Comparison of ENCODE assay signal across 9 mouse cellular contexts in the genomic region with DNA sequence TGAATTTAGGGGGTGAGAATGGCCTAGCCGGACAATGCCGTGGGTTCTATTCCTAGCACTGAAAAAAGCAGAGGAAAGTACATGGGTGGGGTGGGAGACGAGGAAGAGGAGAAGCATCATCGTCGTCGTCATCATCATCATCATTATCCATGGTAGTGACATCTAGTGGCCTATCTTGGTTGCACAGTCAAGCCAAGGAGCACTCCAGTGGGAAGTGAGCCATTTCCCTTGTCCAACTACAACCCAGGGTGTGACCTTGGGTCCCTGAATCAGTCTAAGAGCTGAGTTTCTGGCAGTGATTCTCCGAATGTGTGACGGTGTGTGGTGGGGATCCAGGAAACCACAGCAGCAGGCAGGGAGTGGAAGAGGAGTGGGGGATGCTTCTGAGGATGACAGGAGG. TPM values are rescaled to one million over a fixed set of nuclear protein-coding genes. Genes with fewer than 3 reads are reported as not detected.
A peak's percentile ranks its signal among the peaks of the same experiment; 100 is the strongest.
DNase-seq lines count a peak whose midpoint lies in the region; ATAC-seq and TF ChIP-seq lines count a peak whose summit lies in the region.
"Had no signal": no experiment of that assay in that cellular context is flagged by ENCODE, and none has a peak within 500 bp of the region (broad histone marks: within the 10 kb centered on the region; RNA-seq: fewer than 3 reads in every experiment).

No protein-coding gene starts in this region.

- 44% methylated on average over 8 of the region's 8 CpGs for WGBS in kidney, adult 2 months
- 44% methylated on average over 8 of the region's 8 CpGs for WGBS in kidney, embryonic 15.5 days
- WGBS in midbrain, embryonic 10.5 days, result 57% methylated on average over 8 of the region's 8 CpGs

- H3K4me1 ChIP-seq in kidney, adult 2 months (ENCODE audit: control insufficient read depth, insufficient read depth, low read length), result no peaks in the 10 kb centered on the region
- no peaks in the 10 kb centered on the region for H3K4me1 ChIP-seq in kidney, embryonic 15.5 days
- H3K4me1 ChIP-seq in midbrain, embryonic 10.5 days, result no peaks in the 10 kb centered on the region

- no peak overlapping the region for H3K4me3 ChIP-seq in kidney, adult 2 months (ENCODE audit: insufficient read depth, low read depth, low read length)
- H3K4me3 ChIP-seq in kidney, embryonic 15.5 days (replicated peaks), result no peak overlapping the region
- no peak overlapping the region for H3K4me3 ChIP-seq in midbrain, embryonic 10.5 days
- H3K4me3 ChIP-seq: myocyte had no signal

- no peak for ATAC-seq in CD4-positive, CD25-positive, alpha-beta regulatory T cell, adult 4 months
- ATAC-seq in kidney, embryonic 15.5 days (replicated peaks; ENCODE audit: low FRiP score), result no peak
- no peak for ATAC-seq in Patski

- H3K27ac ChIP-seq in kidney, adult 2 months (ENCODE audit: insufficient read depth, low read depth, low read length), result no peak overlapping the region
- H3K27ac ChIP-seq in kidney, embryonic 15.5 days, result no peak overlapping the region
- H3K27ac ChIP-seq in midbrain, embryonic 10.5 days (replicated peaks), result no peak overlapping the region

- H3K27me3 ChIP-seq in kidney, adult 2 months (replicated peaks; ENCODE audit: control insufficient read depth, insufficient read depth, low read length), result no peaks in the 10 kb centered on the region
- no peaks in the 10 kb centered on the region for H3K27me3 ChIP-seq in kidney, embryonic 15.5 days
- H3K27me3 ChIP-seq in Patski, result no peaks in the 10 kb centered on the region
- H3K27me3 ChIP-seq in midbrain, embryonic 10.5 days (ENCODE audit: low read depth, poor library complexity, severe bottlenecking), result no peaks in the 10 kb centered on the region

- no peak overlapping the region for H3K4me2 ChIP-seq in kidney, embryonic 15.5 days

- H3K36me3 ChIP-seq in kidney, adult 2 months (ENCODE audit: control insufficient read depth, insufficient read depth, low read length), result no peaks in the 10 kb centered on the region
- H3K36me3 ChIP-seq in kidney, embryonic 15.5 days, result no peaks in the 10 kb centered on the region
- no peaks in the 10 kb centered on the region for H3K36me3 ChIP-seq in midbrain, embryonic 10.5 days

- peak; percentile 61 for TF ChIP-seq CTCF in kidney, adult 2 months (conservative IDR thresholded peaks at IDR 0.05; ENCODE audit: insufficient read depth, insufficient read length, low read depth, low read length)
- TF ChIP-seq CTCF in Patski (IDR thresholded peaks at IDR 0.05), result peak; percentile 54

- POLR2A ChIA-PET in Patski (lab: Charles Lee), result no interaction called here

- in situ Hi-C loops in Patski (cut with MboI; ENCODE audit: low pct_unique_long_range_greater_than_20kb), result no loop called here

- CTCF ChIA-PET in Patski (lab: Charles Lee), result no interaction called here

- peak; percentile 20 for DNase-seq in CD4-positive, CD25-positive, alpha-beta regulatory T cell, adult 2 months (ENCODE audit: low read depth, low spot score)
- DNase-seq in kidney, adult 2 months, result peak; percentile 58
- no peak for DNase-seq in Patski (ENCODE audit: low read depth, low spot score)
- peak; percentile 39 to 62 for DNase-seq in kidney, postnatal 36 days
- DNase-seq in right cerebral cortex, postnatal 10 days (ENCODE audit: low spot score in 2 of 2), result no peak
- DNase-seq in midbrain, embryonic 10.5 days (ENCODE audit: low spot score), result no peak

- H3K9me3 ChIP-seq in kidney, embryonic 15.5 days (replicated peaks), result no peaks in the 10 kb centered on the region
- H3K9me3 ChIP-seq in midbrain, embryonic 10.5 days (replicated peaks), result no peaks in the 10 kb centered on the region

- TF ChIP-seq POLR2A in kidney, adult 2 months (IDR thresholded peaks at IDR 0.05; ENCODE audit: low read depth, low read length), result no peak

- H3K9ac ChIP-seq in kidney, embryonic 15.5 days, result no peak overlapping the region

RNA-seq across cellular contexts. Expression of a gene that starts 7.9 kb away (rescaled TPM):
- 1 to 10 TPM; 4.4 to 5.1 TPM for polyA plus RNA-seq in CD4-positive, CD25-positive, alpha-beta regulatory T cell, adult 4 months (2017; shearing (Covaris generic))
- polyA plus RNA-seq in kidney, adult 2 months (2012; rRNA removed), result 6.4 and 7.0 TPM in 2 replicates
- polyA plus RNA-seq in kidney, embryonic 15.5 days (2015; fragmentation: Nextera tagmentation; extraction: Ambion mirVana), result 20.3 and 21.5 TPM in 2 replicates
- 19.1 TPM for polyA plus RNA-seq in Patski (2021)
- polyA plus RNA-seq in midbrain, embryonic 10.5 days (2016; fragmentation: Nextera tagmentation; extraction: Ambion mirVana), result 16.8 and 18.5 TPM in 2 replicates

RNA-seq across cellular contexts. Expression of a gene that starts 56.5 kb away (rescaled TPM):
- 10 to 100 TPM; 23.9 to 30.0 TPM for polyA plus RNA-seq in CD4-positive, CD25-positive, alpha-beta regulatory T cell, adult 4 months (2017; shearing (Covaris generic))
- polyA plus RNA-seq in kidney, adult 2 months (2012; rRNA removed), result 5.8 and 6.7 TPM in 2 replicates
- 26.1 and 26.9 TPM in 2 replicates for polyA plus RNA-seq in kidney, embryonic 15.5 days (2015; fragmentation: Nextera tagmentation; extraction: Ambion mirVana)
- polyA plus RNA-seq in Patski (2021), result 28.4 TPM
- 34.3 and 34.7 TPM in 2 replicates for polyA plus RNA-seq in midbrain, embryonic 10.5 days (2016; fragmentation: Nextera tagmentation; extraction: Ambion mirVana)

Comparison
In these comparisons a context has a peak if more than half of its experiments do, and no peak if none do; other contexts are left out.
1. DNase-seq: peak in CD4-positive, CD25-positive, alpha-beta regulatory T cell, adult 2 months (single experiment), kidney, adult 2 months (single experiment) and kidney, postnatal 36 days (2 of 2); none in Patski (single experiment), right cerebral cortex, postnatal 10 days (0 of 2) and midbrain, embryonic 10.5 days (single experiment).